Mouse (Mus musculus): ENCODE results near the gene Inpp4b.

- TF ChIP-seq CTCF (IDR thresholded peaks at IDR 0.05; ENCODE audit: control insufficient read depth, insufficient read depth, insufficient read length) (no peak), MYOG (IDR thresholded peaks at IDR 0.05; ENCODE audit: control insufficient read depth, extremely low read depth, insufficient read length) (no peak), MAX (IDR thresholded peaks at IDR 0.05) (no peak)
These were observed 434.3 kb downstream of the Inpp4b start for GRCm38 (mm10) chr8:81776516-81777237.

All from C2C12 (cell line).